In genomic region chr13:37592149-37592548, GRCm38 (mm10) we compare ENCODE assay signal across 14 mouse cellular contexts.
"Had no signal": no experiment of that assay in that cellular context is flagged by ENCODE, and none has a peak within 500 bp of the region (broad histone marks: within the 10 kb centered on the region; RNA-seq: fewer than 3 reads in every experiment).

No protein-coding gene starts in this region.

- ATAC-seq: liver, embryonic 12.5 days; midbrain, embryonic 16.5 days had no signal

- H3K4me2 ChIP-seq: limb, embryonic 15.5 days; liver, embryonic 12.5 days; lung, embryonic 14.5 days; midbrain, embryonic 12.5 days; neural tube, embryonic 13.5 days had no signal

- DNase-seq: kidney, adult 18-20 months; kidney, postnatal 10 days; lung, embryonic 14.5 days; lung, postnatal 14 days; retina, postnatal 1 day; right cerebral cortex, postnatal 14 days; thymus, adult 2 months; thymus, postnatal 4 days had no signal

- H3K4me3 ChIP-seq: left cerebral cortex, adult 2 months; limb, embryonic 15.5 days; liver, embryonic 12.5 days; midbrain, embryonic 12.5 days; neural tube, embryonic 13.5 days had no signal

- H3K36me3 ChIP-seq: limb, embryonic 15.5 days; liver, embryonic 12.5 days; midbrain, embryonic 12.5 days; neural tube, embryonic 13.5 days had no signal

- H3K9ac ChIP-seq: limb, embryonic 15.5 days; liver, embryonic 12.5 days; lung, embryonic 14.5 days; midbrain, embryonic 12.5 days; neural tube, embryonic 13.5 days had no signal

- H3K27me3 ChIP-seq: limb, embryonic 15.5 days; liver, embryonic 12.5 days; midbrain, embryonic 12.5 days; neural tube, embryonic 13.5 days had no signal

- H3K4me1 ChIP-seq: limb, embryonic 15.5 days; liver, embryonic 12.5 days; midbrain, embryonic 12.5 days; neural tube, embryonic 13.5 days had no signal

- H3K9me3 ChIP-seq: limb, embryonic 15.5 days; liver, embryonic 12.5 days; midbrain, embryonic 12.5 days; neural tube, embryonic 13.5 days had no signal

- H3K27ac ChIP-seq: left cerebral cortex, adult 2 months; limb, embryonic 15.5 days; liver, embryonic 12.5 days; midbrain, embryonic 12.5 days; neural tube, embryonic 13.5 days had no signal
